Mouse (Mus musculus) lung, postnatal 0 days (tissue): ENCODE data around the gene Cpsf3.

Source experiments
- CTCF ChIP-seq: IDR thresholded peaks from 2 replicates; pipeline ENCODE4 v1.5.1; 2016; ENCODE audit warnings: antibody characterized with exemption, mild to moderate bottlenecking
- EP300 ChIP-seq: IDR thresholded peaks from 2 replicates; pipeline ENCODE4 v1.6.1; 2016; ENCODE audit warnings: antibody characterized with exemption, mild to moderate bottlenecking, control low read depth

DNA sequence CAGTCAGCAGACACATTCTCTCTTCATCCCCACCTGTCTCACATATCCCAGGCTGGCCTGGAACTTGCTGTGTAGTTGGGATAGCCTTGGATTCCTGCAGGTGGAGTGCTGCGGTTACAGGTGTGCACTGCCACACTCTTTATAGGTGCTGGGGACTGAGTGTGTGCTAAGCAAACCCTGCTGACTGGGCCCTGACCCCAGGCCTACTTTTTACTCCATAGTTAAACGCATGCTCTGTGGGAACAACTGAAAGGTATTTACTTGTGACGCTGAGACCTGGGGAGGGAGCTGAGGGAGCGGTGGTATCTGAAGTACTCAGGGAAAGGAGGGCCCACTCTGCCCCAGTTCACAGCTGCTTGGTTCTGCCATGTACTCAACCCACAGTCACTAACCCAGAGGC, 37.1 kb downstream of the Cpsf3 start:
- TF ChIP-seq CTCF, result no peak
- no peak for TF ChIP-seq EP300
